Mouse (Mus musculus): ENCODE results near the gene Rimklb. TPM values are rescaled to one million over a fixed set of nuclear protein-coding genes. Genes with fewer than 3 reads are reported as not detected.

The Rimklb gene
- polyA plus RNA-seq, 1 experiment from 2014 or later, result 0.99 TPM

GRCm38 (mm10) chr6:122416347-122416746 lies 82.2 kb downstream of the Rimklb start:
- Histone ChIP-seq H3K4me1 (ENCODE audit: insufficient read depth, low read depth, low read length) (no peaks in the 10 kb centered on the region), H3K27ac (ENCODE audit: low read length) (no peak overlapping the region), H3K36me3 (ENCODE audit: insufficient read depth, low read length) (no peaks in the 10 kb centered on the region), H3K4me2 (replicated peaks; ENCODE audit: low read depth, low read length) (no peak overlapping the region), H3K4me3 (ENCODE audit: low read depth, low read length) (no peak overlapping the region), H3K27me3 (replicated peaks; ENCODE audit: insufficient read depth, low read length) (no peaks in the 10 kb centered on the region), H3K9me3 (ENCODE audit: low read length) (no peaks in the 10 kb centered on the region), H3K9ac (replicated peaks; ENCODE audit: low read depth) (no peak overlapping the region)
- WGBS, result 57% methylated on average over 4 of the region's 4 CpGs
- DNase-seq (ENCODE audit: low spot score) (no peak), ATAC-seq (no peak)
- TF ChIP-seq EP300 (IDR thresholded peaks at IDR 0.05) (no peak), CTCF (IDR thresholded peaks at IDR 0.05) (no peak)

- no peak for ATAC-seq
Observed at GRCm38 (mm10) chr6:122411281-122411680, 87.3 kb downstream of the Rimklb start.

GRCm38 (mm10) chr6:122402240-122402639 lies 96.3 kb downstream of the Rimklb start:
- H3K36me3 ChIP-seq (ENCODE audit: insufficient read depth, low read length), result no peaks in the 10 kb centered on the region
- H3K9me3 ChIP-seq (ENCODE audit: low read length), result no peaks in the 10 kb centered on the region
- no peaks in the 10 kb centered on the region for H3K4me1 ChIP-seq (ENCODE audit: insufficient read depth, low read depth, low read length)
- H3K4me3 ChIP-seq (ENCODE audit: low read depth, low read length), result no peak overlapping the region
- peak; percentile 78 for TF ChIP-seq CTCF (IDR thresholded peaks at IDR 0.05)
- TF ChIP-seq EP300 (IDR thresholded peaks at IDR 0.05), result no peak
- H3K4me2 ChIP-seq (replicated peaks; ENCODE audit: low read depth, low read length), result no peak overlapping the region
- DNase-seq (ENCODE audit: low spot score) (peak; percentile 61), ATAC-seq (no peak)
- WGBS, result 5% methylated on average over 3 of the region's 3 CpGs
- no peak overlapping the region for H3K27ac ChIP-seq (ENCODE audit: low read length)
- no peak overlapping the region for H3K9ac ChIP-seq (replicated peaks; ENCODE audit: low read depth)
- H3K27me3 ChIP-seq (replicated peaks; ENCODE audit: insufficient read depth, low read length), result no peaks in the 10 kb centered on the region

More at GRCm38 (mm10) chr6:122411281-122411680, 87.3 kb downstream of the Rimklb start:
- Histone ChIP-seq H3K4me3 (ENCODE audit: low read depth, low read length) (no peak overlapping the region), H3K4me1 (ENCODE audit: insufficient read depth, low read depth, low read length) (no peaks in the 10 kb centered on the region), H3K9ac (replicated peaks; ENCODE audit: low read depth) (no peak overlapping the region), H3K9me3 (ENCODE audit: low read length) (no peaks in the 10 kb centered on the region), H3K27ac (ENCODE audit: low read length) (no peak overlapping the region), H3K27me3 (replicated peaks; ENCODE audit: insufficient read depth, low read length) (no peaks in the 10 kb centered on the region), H3K4me2 (replicated peaks; ENCODE audit: low read depth, low read length) (no peak overlapping the region), H3K36me3 (ENCODE audit: insufficient read depth, low read length) (no peaks in the 10 kb centered on the region)
- WGBS, result 87% methylated on average over 8 of the region's 8 CpGs
- TF ChIP-seq EP300 (IDR thresholded peaks at IDR 0.05), result no peak
- no peak for TF ChIP-seq CTCF (IDR thresholded peaks at IDR 0.05)
- no peak for DNase-seq (ENCODE audit: low spot score)

GRCm38 (mm10) chr6:122400263-122400662 lies 98.3 kb downstream of the Rimklb start:
- TF ChIP-seq CTCF (IDR thresholded peaks at IDR 0.05) (no peak), EP300 (IDR thresholded peaks at IDR 0.05) (no peak)
- H3K9me3 ChIP-seq (ENCODE audit: low read length), result no peaks in the 10 kb centered on the region
- no peak overlapping the region for H3K4me2 ChIP-seq (replicated peaks; ENCODE audit: low read depth, low read length)
- WGBS, result 72% methylated on average over 9 of the region's 9 CpGs
- no peak for DNase-seq (ENCODE audit: low spot score)
- no peak overlapping the region for H3K27ac ChIP-seq (ENCODE audit: low read length)
- H3K4me3 ChIP-seq (ENCODE audit: low read depth, low read length), result no peak overlapping the region
- no peaks in the 10 kb centered on the region for H3K36me3 ChIP-seq (ENCODE audit: insufficient read depth, low read length)
- no peaks in the 10 kb centered on the region for H3K27me3 ChIP-seq (replicated peaks; ENCODE audit: insufficient read depth, low read length)
- no peak overlapping the region for H3K9ac ChIP-seq (replicated peaks; ENCODE audit: low read depth)
- no peaks in the 10 kb centered on the region for H3K4me1 ChIP-seq (ENCODE audit: insufficient read depth, low read depth, low read length)
- ATAC-seq, result no peak

Other genes with a start within 250 kb of the Rimklb start
- not detected in 2 replicates for gene Klrg1, start 215.9 kb downstream of the Rimklb start, polyA plus RNA-seq (2015; fragmentation: Nextera tagmentation; extraction: Ambion mirVana)
- 112 and 114 TPM in 2 replicates for gene M6pr, start 190.0 kb downstream of the Rimklb start, polyA plus RNA-seq (2015; fragmentation: Nextera tagmentation; extraction: Ambion mirVana)
- gene Phc1, start 158.2 kb downstream of the Rimklb start, polyA plus RNA-seq (2015; fragmentation: Nextera tagmentation; extraction: Ambion mirVana), result 6.3 and 6.5 TPM in 2 replicates
- 54.3 and 55.4 TPM in 2 replicates for gene Mfap5, start 7.1 kb upstream of the Rimklb start, polyA plus RNA-seq (2015; fragmentation: Nextera tagmentation; extraction: Ambion mirVana)
- 0.05 TPM in 1 of 2 replicates, not detected in the other for gene Aicda, start 55.0 kb upstream of the Rimklb start, polyA plus RNA-seq (2015; fragmentation: Nextera tagmentation; extraction: Ambion mirVana)
- gene Apobec1, start 103.7 kb upstream of the Rimklb start, polyA plus RNA-seq (2015; fragmentation: Nextera tagmentation; extraction: Ambion mirVana), result 8.9 and 9.5 TPM in 2 replicates
- not detected in 2 replicates for gene Gdf3, start 111.3 kb upstream of the Rimklb start, polyA plus RNA-seq (2015; fragmentation: Nextera tagmentation; extraction: Ambion mirVana)
- gene Dppa3, start 127.6 kb upstream of the Rimklb start, polyA plus RNA-seq (2015; fragmentation: Nextera tagmentation; extraction: Ambion mirVana), result not detected in 2 replicates
- 0.24 and 0.36 TPM in 2 replicates for gene Nanog, start 208.7 kb upstream of the Rimklb start, polyA plus RNA-seq (2015; fragmentation: Nextera tagmentation; extraction: Ambion mirVana)

All from lung, postnatal 0 days (tissue).